Mouse (Mus musculus): Measurements from ENCODE around the gene Tbce. TPM values are rescaled to one million over a fixed set of nuclear protein-coding genes. Genes with fewer than 3 reads are reported as not detected.

Gene Tbce
- polyA plus RNA-seq, 2 experiments = 54.7 to 116 TPM

DNA sequence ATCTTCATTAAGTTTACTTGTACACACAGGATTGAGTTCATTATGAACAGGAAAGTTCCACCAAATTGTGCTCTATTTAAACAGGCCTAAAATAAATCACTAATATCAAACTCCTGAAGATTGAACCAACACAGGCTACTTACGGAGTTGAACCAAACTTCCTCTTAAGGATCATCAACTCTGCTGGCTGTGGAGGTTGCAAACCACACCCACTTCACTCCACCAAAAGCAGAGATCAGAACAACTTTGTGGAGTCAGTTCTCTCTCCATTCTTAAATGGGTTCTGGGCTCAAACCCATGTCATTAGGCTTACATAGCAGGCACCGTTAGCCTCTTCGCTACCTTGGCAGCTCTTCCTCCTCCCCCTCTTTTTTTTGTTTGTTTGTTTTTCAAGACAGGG lies 20.6 kb downstream of the Tbce start:
- Histone ChIP-seq H3K27me3 (ENCODE audit: control insufficient read depth, insufficient read depth, low read length) (no peaks in the 10 kb centered on the region), H3K9me3 (ENCODE audit: control insufficient read depth, low read length) (no peaks in the 10 kb centered on the region), H3K36me3 (ENCODE audit: control insufficient read depth, insufficient read depth, low read length) (peaks cover 36% of the 10 kb centered on the region), H3K4me3 (replicated peaks; ENCODE audit: low read length) (no peak overlapping the region), H3K4me1 (ENCODE audit: control insufficient read depth, insufficient read depth, low read length) (no peaks in the 10 kb centered on the region), H3K9ac (ENCODE audit: low read depth, low read length, severe bottlenecking) (no peak overlapping the region), H3K4me2 (replicated peaks; ENCODE audit: low read depth, low read length, severe bottlenecking) (no peak overlapping the region), H3K27ac (replicated peaks; ENCODE audit: low read depth, low read length) (no peak overlapping the region)
- WGBS = 94% methylated on average over 3 of the region's 3 CpGs
- TF ChIP-seq POLR2A (IDR thresholded peaks at IDR 0.05; ENCODE audit: borderline replicate concordance, extremely low read depth, insufficient read depth, insufficient read length) = no peak
- DNase-seq (ENCODE audit: low spot score) (no peak), ATAC-seq (ENCODE audit: low FRiP score, low read depth) (no peak)

GRCm38 (mm10) chr13:14018283-14018682 lies 21.2 kb downstream of the Tbce start:
- Histone ChIP-seq H3K4me3 (replicated peaks; ENCODE audit: low read length) (no peak overlapping the region), H3K27me3 (ENCODE audit: control insufficient read depth, insufficient read depth, low read length) (no peaks in the 10 kb centered on the region), H3K27ac (replicated peaks; ENCODE audit: low read depth, low read length) (no peak overlapping the region), H3K9me3 (ENCODE audit: control insufficient read depth, low read length) (no peaks in the 10 kb centered on the region), H3K36me3 (ENCODE audit: control insufficient read depth, insufficient read depth, low read length) (peaks cover 39% of the 10 kb centered on the region), H3K9ac (ENCODE audit: low read depth, low read length, severe bottlenecking) (no peak overlapping the region), H3K4me2 (replicated peaks; ENCODE audit: low read depth, low read length, severe bottlenecking) (no peak overlapping the region), H3K4me1 (ENCODE audit: control insufficient read depth, insufficient read depth, low read length) (no peaks in the 10 kb centered on the region)
- DNase-seq (ENCODE audit: low spot score) (no peak), ATAC-seq (ENCODE audit: low FRiP score, low read depth) (no peak)
- no peak for TF ChIP-seq POLR2A (IDR thresholded peaks at IDR 0.05; ENCODE audit: borderline replicate concordance, extremely low read depth, insufficient read depth, insufficient read length)

DNA sequence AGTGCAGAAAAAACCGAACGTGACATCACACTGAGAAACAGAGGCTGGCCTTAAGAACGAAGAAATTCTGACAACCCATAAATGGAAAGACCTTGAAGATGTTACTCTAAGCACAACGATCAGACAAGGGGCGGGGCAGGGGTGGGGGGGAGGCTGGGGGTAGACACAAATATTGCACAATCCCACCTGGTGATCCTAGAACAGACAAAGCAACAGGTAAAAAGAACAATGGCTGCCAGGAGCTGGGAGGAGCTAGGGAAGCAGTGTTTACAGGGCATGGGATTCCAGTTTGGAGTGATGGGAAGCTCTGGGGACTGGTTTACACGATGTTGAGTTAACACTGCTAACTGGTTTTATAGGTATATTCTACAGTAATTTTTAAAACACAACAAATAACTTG lies 23.8 kb downstream of the Tbce start:
- no peak overlapping the region for H3K27ac ChIP-seq (replicated peaks; ENCODE audit: low read depth, low read length)
- H3K4me1 ChIP-seq (ENCODE audit: control insufficient read depth, insufficient read depth, low read length) = no peaks in the 10 kb centered on the region
- H3K4me3 ChIP-seq (replicated peaks; ENCODE audit: low read length) = no peak overlapping the region
- no peak for TF ChIP-seq POLR2A (IDR thresholded peaks at IDR 0.05; ENCODE audit: borderline replicate concordance, extremely low read depth, insufficient read depth, insufficient read length)
- DNase-seq (ENCODE audit: low spot score) (no peak), ATAC-seq (ENCODE audit: low FRiP score, low read depth) (no peak)
- no peaks in the 10 kb centered on the region for H3K27me3 ChIP-seq (ENCODE audit: control insufficient read depth, insufficient read depth, low read length)
- no peak overlapping the region for H3K9ac ChIP-seq (ENCODE audit: low read depth, low read length, severe bottlenecking)
- peaks cover 62% of the 10 kb centered on the region for H3K36me3 ChIP-seq (ENCODE audit: control insufficient read depth, insufficient read depth, low read length)
- no peaks in the 10 kb centered on the region for H3K9me3 ChIP-seq (ENCODE audit: control insufficient read depth, low read length)
- H3K4me2 ChIP-seq (replicated peaks; ENCODE audit: low read depth, low read length, severe bottlenecking) = no peak overlapping the region
- WGBS = 94% methylated on average over 6 of the region's 6 CpGs

GRCm38 (mm10) chr13:14014540-14014939 lies 24.9 kb downstream of the Tbce start:
- Histone ChIP-seq H3K9ac (ENCODE audit: low read depth, low read length, severe bottlenecking) (no peak overlapping the region), H3K36me3 (ENCODE audit: control insufficient read depth, insufficient read depth, low read length) (peaks cover 65% of the 10 kb centered on the region), H3K4me3 (replicated peaks; ENCODE audit: low read length) (no peak overlapping the region), H3K27ac (replicated peaks; ENCODE audit: low read depth, low read length) (no peak overlapping the region), H3K4me2 (replicated peaks; ENCODE audit: low read depth, low read length, severe bottlenecking) (no peak overlapping the region), H3K27me3 (ENCODE audit: control insufficient read depth, insufficient read depth, low read length) (no peaks in the 10 kb centered on the region), H3K4me1 (ENCODE audit: control insufficient read depth, insufficient read depth, low read length) (no peaks in the 10 kb centered on the region), H3K9me3 (ENCODE audit: control insufficient read depth, low read length) (no peaks in the 10 kb centered on the region)
- WGBS = 83% methylated on average over 4 of the region's 4 CpGs
- no peak for DNase-seq (ENCODE audit: low spot score)
- TF ChIP-seq POLR2A (IDR thresholded peaks at IDR 0.05; ENCODE audit: borderline replicate concordance, extremely low read depth, insufficient read depth, insufficient read length) = no peak
- ATAC-seq (ENCODE audit: low FRiP score, low read depth) = no peak

DNA sequence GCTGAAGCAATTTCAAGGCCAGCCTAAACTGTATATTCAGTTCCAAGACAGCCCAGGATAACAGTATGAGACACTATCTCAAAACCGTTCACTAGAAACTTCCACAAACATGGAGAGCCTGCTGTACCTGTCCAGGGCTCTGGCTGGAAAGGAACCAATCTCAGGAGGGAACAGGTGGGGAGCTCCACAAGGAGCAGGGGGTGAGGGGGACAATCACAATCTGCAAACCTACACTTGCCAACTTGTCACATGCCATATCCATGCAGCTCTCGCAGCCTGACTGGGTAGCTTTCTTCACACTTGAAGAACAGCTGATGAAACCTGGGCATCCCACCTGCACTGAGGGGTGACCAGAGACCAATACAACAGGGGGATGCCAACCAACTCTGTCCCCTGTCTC lies 25.4 kb downstream of the Tbce start:
- 95% methylated on average over 2 of the region's 2 CpGs for WGBS
- Histone ChIP-seq H3K4me2 (replicated peaks; ENCODE audit: low read depth, low read length, severe bottlenecking) (no peak overlapping the region), H3K9me3 (ENCODE audit: control insufficient read depth, low read length) (no peaks in the 10 kb centered on the region), H3K4me1 (ENCODE audit: control insufficient read depth, insufficient read depth, low read length) (no peaks in the 10 kb centered on the region), H3K27ac (replicated peaks; ENCODE audit: low read depth, low read length) (no peak overlapping the region), H3K27me3 (ENCODE audit: control insufficient read depth, insufficient read depth, low read length) (no peaks in the 10 kb centered on the region), H3K4me3 (replicated peaks; ENCODE audit: low read length) (no peak overlapping the region), H3K36me3 (ENCODE audit: control insufficient read depth, insufficient read depth, low read length) (peaks cover 66% of the 10 kb centered on the region), H3K9ac (ENCODE audit: low read depth, low read length, severe bottlenecking) (no peak overlapping the region)
- no peak for TF ChIP-seq POLR2A (IDR thresholded peaks at IDR 0.05; ENCODE audit: borderline replicate concordance, extremely low read depth, insufficient read depth, insufficient read length)
- DNase-seq (ENCODE audit: low spot score) = no peak
- ATAC-seq (ENCODE audit: low FRiP score, low read depth) = no peak

GRCm38 (mm10) chr13:14011454-14011995 lies 27.9 kb downstream of the Tbce start:
- 94% methylated on average over 4 of the region's 4 CpGs for WGBS
- peaks cover 64% of the 10 kb centered on the region for H3K36me3 ChIP-seq (ENCODE audit: control insufficient read depth, insufficient read depth, low read length)

More at GRCm38 (mm10) chr13:14011454-14011995, 27.9 kb downstream of the Tbce start:
- no peak overlapping the region for H3K9ac ChIP-seq (ENCODE audit: low read depth, low read length, severe bottlenecking)
- H3K27ac ChIP-seq (replicated peaks; ENCODE audit: low read depth, low read length) = no peak overlapping the region
- DNase-seq (ENCODE audit: low spot score) (no peak), ATAC-seq (ENCODE audit: low FRiP score, low read depth) (no peak)
- TF ChIP-seq POLR2A (IDR thresholded peaks at IDR 0.05; ENCODE audit: borderline replicate concordance, extremely low read depth, insufficient read depth, insufficient read length) = no peak
- no peak overlapping the region for H3K4me2 ChIP-seq (replicated peaks; ENCODE audit: low read depth, low read length, severe bottlenecking)
- no peak overlapping the region for H3K4me3 ChIP-seq (replicated peaks; ENCODE audit: low read length)
- H3K4me1 ChIP-seq (ENCODE audit: control insufficient read depth, insufficient read depth, low read length) = no peaks in the 10 kb centered on the region
- H3K9me3 ChIP-seq (ENCODE audit: control insufficient read depth, low read length) = no peaks in the 10 kb centered on the region
- no peaks in the 10 kb centered on the region for H3K27me3 ChIP-seq (ENCODE audit: control insufficient read depth, insufficient read depth, low read length)
